Mouse (Mus musculus): Measurements from ENCODE around the gene Mettl15. TPM values are rescaled to one million over a fixed set of nuclear protein-coding genes. Genes with fewer than 3 reads are reported as not detected.
A peak's percentile ranks its signal among the peaks of the same experiment; 100 is the strongest.

Gene Mettl15
- total RNA-seq (2014; rRNA removed) (7.9 and 12.8 TPM in 2 replicates), polyA plus RNA-seq (2015; fragmentation: Nextera tagmentation; extraction: Ambion mirVana) (9.3 and 9.6 TPM in 2 replicates)

GRCm38 (mm10) chr2:109280600-109281340, at the start of gene Mettl15, which contains the start of gene Kif18a:
Gene Mettl15, minus strand, starts transcription at chr2:109280748.
Gene Kif18a, plus strand, starts transcription at chr2:109280738.
- DNase-seq (ENCODE audit: low spot score), result peak; percentile 99
- Histone ChIP-seq H3K9me3 (ENCODE audit: low read length) (no peaks in the 10 kb centered on the region), H3K36me3 (ENCODE audit: insufficient read depth, low read length) (no peaks in the 10 kb centered on the region), H3K4me3 (ENCODE audit: low read length) (peak within 1 kb of the TSS; percentile 68), H3K27me3 (ENCODE audit: insufficient read depth, low read length) (no peaks in the 10 kb centered on the region), H3K9ac (replicated peaks; ENCODE audit: low read length) (peak within 1 kb of the TSS; percentile 58), H3K4me1 (ENCODE audit: insufficient read depth, low read length) (0 out of 2 replicates have a peak, but pooled peaks cover 7% of the 10 kb centered on the region), H3K27ac (peak within 1 kb of the TSS; percentile 69), H3K4me2 (ENCODE audit: low read depth, low read length) (peak within 1 kb of the TSS; percentile 96)
- TF ChIP-seq CTCF (IDR thresholded peaks at IDR 0.05; ENCODE audit: low read depth), result no peak
- ATAC-seq, result peak; percentile 99
- 1% methylated on average over 51 of the region's 51 CpGs for WGBS

- TF ChIP-seq CTCF (IDR thresholded peaks at IDR 0.05; ENCODE audit: low read depth), result no peak
- Histone ChIP-seq H3K9me3 (ENCODE audit: low read length) (no peaks in the 10 kb centered on the region), H3K36me3 (ENCODE audit: insufficient read depth, low read length) (no peaks in the 10 kb centered on the region), H3K4me2 (ENCODE audit: low read depth, low read length) (no peak overlapping the region), H3K4me3 (ENCODE audit: low read length) (no peak overlapping the region), H3K9ac (replicated peaks; ENCODE audit: low read length) (no peak overlapping the region), H3K27ac (no peak overlapping the region), H3K27me3 (ENCODE audit: insufficient read depth, low read length) (no peaks in the 10 kb centered on the region), H3K4me1 (ENCODE audit: insufficient read depth, low read length) (no peaks in the 10 kb centered on the region)
- WGBS, result 97% methylated on average over 5 of the region's 5 CpGs
- DNase-seq (ENCODE audit: low spot score) (no peak), ATAC-seq (no peak)
Observed at GRCm38 (mm10) chr2:109311369-109311768, 30.8 kb upstream of the Mettl15 start.

GRCm38 (mm10) chr2:109303638-109304037, 23.1 kb upstream of the Mettl15 start:
- H3K4me2 ChIP-seq (ENCODE audit: low read depth, low read length), result no peak overlapping the region
- H3K27ac ChIP-seq, result no peak overlapping the region
- DNase-seq (ENCODE audit: low spot score), result no peak
- H3K9me3 ChIP-seq (ENCODE audit: low read length), result no peaks in the 10 kb centered on the region
- H3K27me3 ChIP-seq (ENCODE audit: insufficient read depth, low read length), result no peaks in the 10 kb centered on the region
- H3K9ac ChIP-seq (replicated peaks; ENCODE audit: low read length), result no peak overlapping the region
- TF ChIP-seq CTCF (IDR thresholded peaks at IDR 0.05; ENCODE audit: low read depth), result no peak
- ATAC-seq, result no peak
- no peaks in the 10 kb centered on the region for H3K4me1 ChIP-seq (ENCODE audit: insufficient read depth, low read length)
- no peak overlapping the region for H3K4me3 ChIP-seq (ENCODE audit: low read length)
- H3K36me3 ChIP-seq (ENCODE audit: insufficient read depth, low read length), result no peaks in the 10 kb centered on the region

GRCm38 (mm10) chr2:109302234-109302633, 21.7 kb upstream of the Mettl15 start:
- TF ChIP-seq CTCF (IDR thresholded peaks at IDR 0.05; ENCODE audit: low read depth), result no peak
- H3K9me3 ChIP-seq (ENCODE audit: low read length), result no peaks in the 10 kb centered on the region
- H3K4me1 ChIP-seq (ENCODE audit: insufficient read depth, low read length), result no peaks in the 10 kb centered on the region
- H3K4me2 ChIP-seq (ENCODE audit: low read depth, low read length), result no peak overlapping the region
- no peak for ATAC-seq
- no peak overlapping the region for H3K9ac ChIP-seq (replicated peaks; ENCODE audit: low read length)
- no peaks in the 10 kb centered on the region for H3K36me3 ChIP-seq (ENCODE audit: insufficient read depth, low read length)
- H3K4me3 ChIP-seq (ENCODE audit: low read length), result no peak overlapping the region
- H3K27me3 ChIP-seq (ENCODE audit: insufficient read depth, low read length), result no peaks in the 10 kb centered on the region
- 84% methylated on average over 3 of the region's 3 CpGs for WGBS
- DNase-seq (ENCODE audit: low spot score), result no peak
- H3K27ac ChIP-seq, result no peak overlapping the region

DNA sequence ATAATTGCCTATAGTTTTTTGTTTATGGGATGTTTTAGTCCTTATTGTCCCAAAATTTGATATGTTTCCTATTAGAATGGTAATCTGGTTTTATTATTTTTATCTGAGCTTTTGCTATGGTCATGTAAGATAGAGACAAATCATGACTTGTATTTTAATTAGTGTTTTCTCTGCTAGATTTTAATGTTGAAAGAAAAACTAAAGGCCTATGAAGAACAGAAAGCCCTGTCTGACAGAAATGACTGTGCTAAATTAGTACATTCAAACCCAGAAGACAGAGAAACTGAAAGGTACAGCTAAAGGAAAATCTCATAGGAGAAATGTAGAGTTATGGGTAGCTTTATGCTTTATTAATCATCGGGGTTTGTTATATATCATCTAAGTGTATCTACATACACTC, 17.6 kb upstream of the Mettl15 start:
- Histone ChIP-seq H3K4me3 (ENCODE audit: low read length) (no peak overlapping the region), H3K27me3 (ENCODE audit: insufficient read depth, low read length) (no peaks in the 10 kb centered on the region), H3K4me2 (ENCODE audit: low read depth, low read length) (no peak overlapping the region), H3K27ac (no peak overlapping the region), H3K36me3 (ENCODE audit: insufficient read depth, low read length) (no peaks in the 10 kb centered on the region), H3K9ac (replicated peaks; ENCODE audit: low read length) (no peak overlapping the region), H3K9me3 (ENCODE audit: low read length) (no peaks in the 10 kb centered on the region), H3K4me1 (ENCODE audit: insufficient read depth, low read length) (no peaks in the 10 kb centered on the region)
- TF ChIP-seq CTCF (IDR thresholded peaks at IDR 0.05; ENCODE audit: low read depth), result no peak
- ATAC-seq (no peak), DNase-seq (ENCODE audit: low spot score) (no peak)
- 97% methylated on average over 1 of the region's 1 CpGs for WGBS

DNA sequence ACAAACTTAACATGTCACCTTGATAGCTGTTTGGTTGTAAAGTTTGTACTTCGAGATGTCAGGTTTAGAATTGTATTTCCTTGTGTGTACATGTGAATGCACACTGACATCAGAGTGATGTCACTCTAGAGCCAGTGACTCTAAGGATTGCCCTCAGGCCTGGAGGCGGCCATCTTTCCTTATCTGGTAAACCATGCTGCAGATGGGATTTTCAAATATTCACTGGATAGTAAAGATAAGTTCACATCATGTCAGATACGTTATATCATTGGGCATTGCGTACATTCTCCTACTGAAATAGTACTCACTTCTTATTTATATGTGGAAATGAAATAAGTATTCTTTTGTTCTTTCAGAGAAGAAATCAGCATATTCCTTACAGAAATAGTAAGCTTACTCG, 15.7 kb upstream of the Mettl15 start:
- Histone ChIP-seq H3K9ac (replicated peaks; ENCODE audit: low read length) (no peak overlapping the region), H3K4me2 (ENCODE audit: low read depth, low read length) (no peak overlapping the region), H3K36me3 (ENCODE audit: insufficient read depth, low read length) (no peaks in the 10 kb centered on the region), H3K4me1 (ENCODE audit: insufficient read depth, low read length) (no peaks in the 10 kb centered on the region), H3K9me3 (ENCODE audit: low read length) (no peaks in the 10 kb centered on the region), H3K27ac (no peak overlapping the region), H3K27me3 (ENCODE audit: insufficient read depth, low read length) (no peaks in the 10 kb centered on the region), H3K4me3 (ENCODE audit: low read length) (no peak overlapping the region)
- no peak for TF ChIP-seq CTCF (IDR thresholded peaks at IDR 0.05; ENCODE audit: low read depth)
- no peak for DNase-seq (ENCODE audit: low spot score)
- no peak for ATAC-seq
- 93% methylated on average over 5 of the region's 5 CpGs for WGBS

DNA sequence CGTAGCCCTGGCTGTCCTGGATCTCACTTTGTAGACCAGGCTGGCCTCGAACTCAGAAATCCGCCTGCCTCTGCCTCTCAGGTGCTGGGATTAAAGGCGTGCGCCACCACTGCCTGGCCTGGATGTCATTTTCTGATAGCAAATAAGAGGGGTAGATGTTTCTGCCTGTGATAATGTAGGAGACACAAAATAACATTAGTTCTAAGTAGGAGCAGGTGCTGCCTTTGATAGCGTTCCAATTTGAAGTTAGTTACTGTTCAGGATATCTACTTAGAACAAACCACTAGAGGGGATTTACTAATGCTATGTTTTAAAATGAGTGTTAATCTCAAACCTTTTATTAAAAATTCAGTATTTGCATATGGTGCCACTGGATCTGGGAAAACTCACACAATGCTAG, 8.8 kb upstream of the Mettl15 start:
- Histone ChIP-seq H3K4me2 (ENCODE audit: low read depth, low read length) (no peak overlapping the region), H3K27ac (no peak overlapping the region), H3K9ac (replicated peaks; ENCODE audit: low read length) (no peak overlapping the region), H3K4me3 (ENCODE audit: low read length) (no peak overlapping the region), H3K9me3 (ENCODE audit: low read length) (no peaks in the 10 kb centered on the region), H3K36me3 (ENCODE audit: insufficient read depth, low read length) (no peaks in the 10 kb centered on the region), H3K4me1 (ENCODE audit: insufficient read depth, low read length) (no peaks in the 10 kb centered on the region), H3K27me3 (ENCODE audit: insufficient read depth, low read length) (no peaks in the 10 kb centered on the region)
- ATAC-seq (no peak), DNase-seq (ENCODE audit: low spot score) (no peak)
- WGBS, result 90% methylated on average over 6 of the region's 6 CpGs
- TF ChIP-seq CTCF (IDR thresholded peaks at IDR 0.05; ENCODE audit: low read depth), result no peak
